Comparison of ENCODE assay signal across 9 mouse cellular contexts in genomic region chr6:136861020-136861419, GRCm38 (mm10). TPM values are rescaled to one million over a fixed set of nuclear protein-coding genes. Genes with fewer than 3 reads are reported as not detected.
DNase-seq lines count a peak whose midpoint lies in the region; ATAC-seq lines count a peak whose summit lies in the region.
"Had no signal": no experiment of that assay in that cellular context is flagged by ENCODE, and none has a peak within 500 bp of the region (broad histone marks: within the 10 kb centered on the region; RNA-seq: fewer than 3 reads in every experiment).

No protein-coding gene starts in this region.

- peaks cover 50% of the 10 kb centered on the region for H3K4me1 ChIP-seq in liver, embryonic 12.5 days
- H3K4me1 ChIP-seq in liver, embryonic 11.5 days (replicated peaks; ENCODE audit: control insufficient read depth, insufficient read depth, low read length) = peaks cover 24% of the 10 kb centered on the region
- H3K4me1 ChIP-seq in embryonic facial prominence, embryonic 15.5 days = peaks cover 17% of the 10 kb centered on the region

- H3K4me2 ChIP-seq in liver, embryonic 12.5 days = no peak overlapping the region
- H3K4me2 ChIP-seq in liver, embryonic 11.5 days = no peak overlapping the region
- H3K4me2 ChIP-seq in embryonic facial prominence, embryonic 15.5 days (replicated peaks) = no peak overlapping the region

- no peak overlapping the region for H3K4me3 ChIP-seq in liver, embryonic 12.5 days
- no peak overlapping the region for H3K4me3 ChIP-seq in liver, embryonic 11.5 days (ENCODE audit: low read depth, low read length)
- no peak overlapping the region for H3K4me3 ChIP-seq in embryonic facial prominence, embryonic 15.5 days (replicated peaks)

- ATAC-seq in liver, embryonic 12.5 days = no peak
- ATAC-seq in liver, embryonic 11.5 days (replicated peaks; ENCODE audit: low FRiP score) = no peak
- no peak for ATAC-seq in embryonic facial prominence, embryonic 15.5 days (ENCODE audit: insufficient number of reproducible peaks, low FRiP score, low TSS enrichment, low read depth)
- ATAC-seq in inflammation-experienced regulatory T-cells, adult 6 months = peak; percentile 33
- ATAC-seq in megakaryocyte-erythroid progenitor cell, adult 5-6 weeks (replicated peaks; ENCODE audit: low FRiP score, low TSS enrichment, poor library complexity, severe bottlenecking) = 0 out of 2 replicates have a peak, but pooled peaks have one; percentile 11

- no peak overlapping the region for H3K9ac ChIP-seq in liver, embryonic 12.5 days
- H3K9ac ChIP-seq in liver, embryonic 11.5 days (ENCODE audit: low read depth, low read length) = no peak overlapping the region
- no peak overlapping the region for H3K9ac ChIP-seq in embryonic facial prominence, embryonic 15.5 days

- no peaks in the 10 kb centered on the region for H3K27me3 ChIP-seq in liver, embryonic 12.5 days (replicated peaks)
- H3K27me3 ChIP-seq in liver, embryonic 11.5 days (replicated peaks; ENCODE audit: control insufficient read depth, insufficient read depth, low read length) = no peaks in the 10 kb centered on the region
- H3K27me3 ChIP-seq in embryonic facial prominence, embryonic 15.5 days = no peaks in the 10 kb centered on the region

- H3K36me3 ChIP-seq in liver, embryonic 12.5 days = no peaks in the 10 kb centered on the region; the same call in 1 of the 2 replicates
- no peaks in the 10 kb centered on the region for H3K36me3 ChIP-seq in liver, embryonic 11.5 days (ENCODE audit: control insufficient read depth, insufficient read depth, low read length)
- H3K36me3 ChIP-seq in embryonic facial prominence, embryonic 15.5 days = no peaks in the 10 kb centered on the region

- DNase-seq in adrenal gland, postnatal 10 days = peak; percentile 21
- no peak for DNase-seq in adrenal gland, adult 18-20 months (ENCODE audit: low spot score in 2 of 2)
- DNase-seq in liver, embryonic 11.5 days (ENCODE audit: low spot score) = no peak
- no peak for DNase-seq in gastrocnemius, adult 8-10 months (ENCODE audit: low spot score in 2 of 2)

- no peaks in the 10 kb centered on the region for H3K9me3 ChIP-seq in liver, embryonic 12.5 days (replicated peaks)
- H3K9me3 ChIP-seq in liver, embryonic 11.5 days (ENCODE audit: control insufficient read depth, low read length) = no peaks in the 10 kb centered on the region
- no peaks in the 10 kb centered on the region for H3K9me3 ChIP-seq in embryonic facial prominence, embryonic 15.5 days (replicated peaks)

- H3K27ac ChIP-seq in liver, embryonic 12.5 days = peak overlapping the region; percentile 98
- no peak overlapping the region for H3K27ac ChIP-seq in liver, embryonic 11.5 days (ENCODE audit: low read depth, low read length)
- H3K27ac ChIP-seq in embryonic facial prominence, embryonic 15.5 days (replicated peaks) = 0 out of 2 replicates have a peak overlapping the region, but pooled peaks have one; percentile 22

- WGBS in liver, embryonic 12.5 days (ENCODE audit: insufficient replicate concordance) = 44% methylated on average over 9 of the region's 9 CpGs
- WGBS in liver, embryonic 11.5 days = 44% methylated on average over 9 of the region's 9 CpGs
- 38% methylated on average over 9 of the region's 9 CpGs for WGBS in embryonic facial prominence, embryonic 15.5 days

RNA-seq across cellular contexts. Expression of gene Art4, which starts 3.5 kb away (rescaled TPM):
- 1 to 10 TPM; 5.9 to 7.5 TPM for total RNA-seq in adrenal gland, postnatal 10 days (2021)
- total RNA-seq in adrenal gland, adult 18-20 months (2021) = 1 to 10 TPM; 3.0 TPM
- polyA plus RNA-seq in liver, embryonic 12.5 days (2016; fragmentation: Nextera tagmentation; extraction: Ambion mirVana) = 26.3 and 27.0 TPM in 2 replicates
- polyA plus RNA-seq in liver, embryonic 11.5 days (2014; fragmentation: Nextera tagmentation; extraction: Ambion mirVana) = 8.7 and 11.1 TPM in 2 replicates
- 3.0 and 3.3 TPM in 2 replicates for polyA plus RNA-seq in embryonic facial prominence, embryonic 15.5 days (2015; fragmentation: Nextera tagmentation; extraction: Ambion mirVana)
- 1 to 10 TPM in 2 of 3 experiments, not detected in 1; 1.5 to 2.3 TPM for polyA plus RNA-seq in inflammation-experienced regulatory T-cells, adult 6 months (2017; shearing (Covaris generic))
- total RNA-seq in megakaryocyte-erythroid progenitor cell, adult 5-6 weeks (2014; fragmentation: Nextera tagmentation) = 9.9 and 10.7 TPM in 2 replicates
- 26.4 and 28.1 TPM in 2 replicates for total RNA-seq in megakaryocyte-erythroid progenitor cell, adult 5-6 weeks (2017)
- under 1 TPM in 1 of 4 experiments, not detected in 3; 0.12 TPM for total RNA-seq in gastrocnemius, adult 8-10 months (2022)

RNA-seq across cellular contexts. Expression of gene Mgp, which starts 14.6 kb away (rescaled TPM):
- 100 to 1,000 TPM; 187 to 232 TPM for total RNA-seq in adrenal gland, postnatal 10 days (2021)
- 100 to 1,000 TPM; 192 to 202 TPM for total RNA-seq in adrenal gland, adult 18-20 months (2021)
- polyA plus RNA-seq in liver, embryonic 12.5 days (2016; fragmentation: Nextera tagmentation; extraction: Ambion mirVana) = 4.3 and 7.4 TPM in 2 replicates
- 7.7 and 8.2 TPM in 2 replicates for polyA plus RNA-seq in liver, embryonic 11.5 days (2014; fragmentation: Nextera tagmentation; extraction: Ambion mirVana)
- polyA plus RNA-seq in embryonic facial prominence, embryonic 15.5 days (2015; fragmentation: Nextera tagmentation; extraction: Ambion mirVana) = 211 and 283 TPM in 2 replicates
- polyA plus RNA-seq in inflammation-experienced regulatory T-cells, adult 6 months (2017; shearing (Covaris generic)) = not detected
- total RNA-seq in megakaryocyte-erythroid progenitor cell, adult 5-6 weeks (2014; fragmentation: Nextera tagmentation) = not detected in 2 replicates
- not detected in 2 replicates for total RNA-seq in megakaryocyte-erythroid progenitor cell, adult 5-6 weeks (2017)
- total RNA-seq in gastrocnemius, adult 8-10 months (2022) = 10 to 100 TPM; 25.2 to 67.7 (median 42.4) TPM

RNA-seq across cellular contexts. Expression of gene Smco3, which starts 25.8 kb away (rescaled TPM):
- under 1 TPM; 0.27 to 0.51 TPM for total RNA-seq in adrenal gland, postnatal 10 days (2021)
- total RNA-seq in adrenal gland, adult 18-20 months (2021) = under 1 TPM; 0.23 to 0.32 TPM
- polyA plus RNA-seq in liver, embryonic 12.5 days (2016; fragmentation: Nextera tagmentation; extraction: Ambion mirVana) = not detected in 2 replicates
- not detected in 2 replicates for polyA plus RNA-seq in liver, embryonic 11.5 days (2014; fragmentation: Nextera tagmentation; extraction: Ambion mirVana)
- 2.1 and 2.5 TPM in 2 replicates for polyA plus RNA-seq in embryonic facial prominence, embryonic 15.5 days (2015; fragmentation: Nextera tagmentation; extraction: Ambion mirVana)
- under 1 TPM in 1 of 3 experiments, not detected in 2; 0.82 TPM for polyA plus RNA-seq in inflammation-experienced regulatory T-cells, adult 6 months (2017; shearing (Covaris generic))
- total RNA-seq in megakaryocyte-erythroid progenitor cell, adult 5-6 weeks (2014; fragmentation: Nextera tagmentation) = 1.1 TPM in 1 of 2 replicates, not detected in the other
- total RNA-seq in megakaryocyte-erythroid progenitor cell, adult 5-6 weeks (2017) = 1.2 TPM in 1 of 2 replicates, not detected in the other
- under 1 TPM in 3 of 4 experiments, not detected in 1; 0.18 to 0.64 (median 0.19) TPM for total RNA-seq in gastrocnemius, adult 8-10 months (2022)
- total RNA-seq: heart, postnatal 14 days had no signal

RNA-seq across cellular contexts. Expression of gene Wbp11, which starts 33.0 kb away (rescaled TPM):
- 10 to 100 TPM; 82.5 to 86.5 TPM for total RNA-seq in adrenal gland, postnatal 10 days (2021)
- 10 to 100 TPM; 72.0 to 77.7 TPM for total RNA-seq in adrenal gland, adult 18-20 months (2021)
- polyA plus RNA-seq in liver, embryonic 12.5 days (2016; fragmentation: Nextera tagmentation; extraction: Ambion mirVana) = 95.0 and 97.3 TPM in 2 replicates
- polyA plus RNA-seq in liver, embryonic 11.5 days (2014; fragmentation: Nextera tagmentation; extraction: Ambion mirVana) = 165 and 168 TPM in 2 replicates
- 92.0 and 104 TPM in 2 replicates for polyA plus RNA-seq in embryonic facial prominence, embryonic 15.5 days (2015; fragmentation: Nextera tagmentation; extraction: Ambion mirVana)
- 10 to 100 TPM; 48.1 to 74.9 (median 72.6) TPM for polyA plus RNA-seq in inflammation-experienced regulatory T-cells, adult 6 months (2017; shearing (Covaris generic))
- total RNA-seq in megakaryocyte-erythroid progenitor cell, adult 5-6 weeks (2014; fragmentation: Nextera tagmentation) = 122 and 137 TPM in 2 replicates
- total RNA-seq in megakaryocyte-erythroid progenitor cell, adult 5-6 weeks (2017) = 57.0 and 70.7 TPM in 2 replicates
- 10 to 100 TPM; 44.7 to 49.8 (median 45.5) TPM for total RNA-seq in gastrocnemius, adult 8-10 months (2022)

RNA-seq across cellular contexts. Expression of gene BC049715, which starts 33.6 kb away (rescaled TPM):
- under 1 TPM; 0.73 to 0.75 TPM for total RNA-seq in adrenal gland, postnatal 10 days (2021)
- 1 to 10 TPM in 1 of 2 experiments, under 1 TPM in 1; 0.45 to 1.0 TPM for total RNA-seq in adrenal gland, adult 18-20 months (2021)
- polyA plus RNA-seq in liver, embryonic 12.5 days (2016; fragmentation: Nextera tagmentation; extraction: Ambion mirVana) = 1.2 and 1.3 TPM in 2 replicates
- polyA plus RNA-seq in liver, embryonic 11.5 days (2014; fragmentation: Nextera tagmentation; extraction: Ambion mirVana) = 2.3 and 2.6 TPM in 2 replicates
- polyA plus RNA-seq in embryonic facial prominence, embryonic 15.5 days (2015; fragmentation: Nextera tagmentation; extraction: Ambion mirVana) = 1.2 and 3.7 TPM in 2 replicates
- 1 to 10 TPM in 1 of 3 experiments, under 1 TPM in 2; 0.44 to 2.3 (median 0.62) TPM for polyA plus RNA-seq in inflammation-experienced regulatory T-cells, adult 6 months (2017; shearing (Covaris generic))
- total RNA-seq in megakaryocyte-erythroid progenitor cell, adult 5-6 weeks (2014; fragmentation: Nextera tagmentation) = 0.96 and 1.2 TPM in 2 replicates
- 1.0 and 2.5 TPM in 2 replicates for total RNA-seq in megakaryocyte-erythroid progenitor cell, adult 5-6 weeks (2017)
- total RNA-seq in gastrocnemius, adult 8-10 months (2022) = under 1 TPM in 2 of 4 experiments, not detected in 2; 0.07 to 0.08 TPM

Comparison
In these comparisons a context has a peak if more than half of its experiments do, and no peak if none do; other contexts are left out.
1. ATAC-seq: peak in inflammation-experienced regulatory T-cells, adult 6 months (single experiment) and megakaryocyte-erythroid progenitor cell, adult 5-6 weeks (single experiment); none in liver, embryonic 12.5 days (single experiment), liver, embryonic 11.5 days (single experiment) and embryonic facial prominence, embryonic 15.5 days (single experiment).
2. RNA of gene Mgp, which starts 14.6 kb away (total RNA-seq): 187 to 232 TPM in adrenal gland, postnatal 10 days, 192 to 202 TPM in adrenal gland, adult 18-20 months and 25.2 to 67.7 TPM in gastrocnemius, adult 8-10 months; not detected in megakaryocyte-erythroid progenitor cell, adult 5-6 weeks; every median in the first group is over 10 times any median in the second.